Mouse (Mus musculus) cerebellum, adult 18-20 months (tissue): ENCODE results near the gene Ccdc22.

ENCODE experiments used
- DNase-seq, 2 experiments: peaks; one replicate each; pipeline ENCODE4 v3.0.0; 2021

Gene Ccdc22

DNA sequence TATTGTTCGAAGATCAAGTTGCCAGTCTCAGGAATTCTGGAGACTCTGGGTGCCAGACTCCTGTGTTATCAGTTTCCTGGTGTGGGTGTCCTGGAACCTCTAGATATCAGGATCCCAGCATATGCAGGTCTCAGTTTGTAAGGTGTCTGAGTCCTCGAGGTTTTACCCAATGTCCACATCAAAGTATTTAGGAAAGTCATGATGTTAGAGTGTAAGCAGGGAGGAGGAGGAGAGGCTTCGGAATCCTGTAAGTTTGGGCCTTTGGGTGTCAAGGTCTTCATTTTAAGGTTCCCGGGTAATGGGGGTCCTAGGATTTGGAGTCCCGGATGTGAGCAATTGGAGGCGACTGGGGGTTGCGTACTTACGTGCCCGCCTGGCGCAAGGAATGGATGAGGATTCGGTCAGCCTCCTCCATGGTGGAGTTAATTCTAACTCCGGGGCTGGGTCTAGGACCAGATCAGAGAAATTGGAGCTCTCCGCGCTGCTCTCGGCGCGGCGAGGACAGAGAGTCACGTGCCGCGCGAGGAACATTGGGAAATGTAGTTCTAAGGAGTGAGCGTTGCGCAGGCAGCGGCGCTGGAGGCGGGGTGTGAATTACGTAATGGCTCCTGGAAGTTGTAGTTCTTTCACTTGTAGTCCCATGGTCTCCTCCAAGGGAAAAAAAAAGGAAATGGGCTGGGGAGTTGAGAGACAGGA lies at the start of gene Ccdc22:
TSS of gene Ccdc22 (minus strand) at position 639 of the 696 bp plus-strand sequence.
- peak; percentile 83 to 92 for DNase-seq

DNA sequence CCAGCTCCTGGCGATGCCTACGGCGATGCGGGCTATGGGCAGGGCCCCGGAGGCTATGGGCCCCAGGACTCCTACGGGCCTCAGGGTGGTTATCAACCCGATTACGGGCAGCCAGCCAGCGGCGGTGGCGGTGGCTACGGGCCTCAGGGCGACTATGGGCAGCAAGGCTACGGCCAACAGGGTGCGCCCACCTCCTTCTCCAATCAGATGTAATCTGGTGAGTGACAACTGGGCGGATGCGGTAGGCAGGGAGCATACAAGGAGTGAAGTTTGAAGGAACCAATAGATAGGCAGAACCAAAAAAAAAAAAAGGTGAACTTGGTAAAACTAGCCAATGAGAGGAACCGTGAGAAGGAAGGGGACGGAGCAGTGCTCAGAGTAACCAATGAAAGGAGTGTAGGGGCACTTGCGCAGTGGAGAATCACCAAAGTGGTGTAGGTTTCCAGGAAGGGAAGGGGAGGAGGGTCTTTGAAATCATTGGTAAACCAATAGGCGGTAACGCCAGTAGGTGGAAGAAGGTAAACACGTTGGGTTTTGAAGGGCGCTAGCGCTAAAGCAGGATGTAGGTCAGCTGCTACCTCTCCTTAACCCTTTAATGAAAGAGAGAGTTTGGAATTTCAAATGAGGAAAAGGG lies 43.5 kb upstream of the Ccdc22 start:
- DNase-seq = peak; percentile 54 to 63

GRCm38 (mm10) chrX:7645349-7645748 lies 40.0 kb upstream of the Ccdc22 start:
- peak; percentile 77 to 82 for DNase-seq

DNA sequence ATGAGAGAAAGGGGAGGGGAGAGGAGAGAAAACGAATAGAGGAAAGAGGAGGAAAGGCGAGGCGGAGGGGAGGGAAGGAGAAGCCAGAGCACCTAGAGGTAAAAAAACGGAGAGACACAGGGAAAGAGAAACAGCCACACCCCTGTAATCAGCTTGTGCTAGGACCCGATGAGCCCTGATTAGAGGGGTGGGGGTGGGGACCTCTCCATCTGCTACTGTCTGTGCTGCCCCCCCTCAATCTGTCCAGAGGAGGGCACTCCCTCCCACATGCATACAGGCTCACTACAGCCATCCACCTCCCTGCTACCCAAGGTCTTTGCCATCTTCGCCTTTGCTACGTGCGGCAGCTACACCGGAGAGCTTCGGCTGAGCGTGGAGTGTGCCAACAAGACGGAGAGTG lies 35.5 kb upstream of the Ccdc22 start:
- peak; percentile 23 to 34 for DNase-seq

GRCm38 (mm10) chrX:7639536-7640325 lies 34.4 kb upstream of the Ccdc22 start:
- DNase-seq = peak; percentile 38 to 43

DNA sequence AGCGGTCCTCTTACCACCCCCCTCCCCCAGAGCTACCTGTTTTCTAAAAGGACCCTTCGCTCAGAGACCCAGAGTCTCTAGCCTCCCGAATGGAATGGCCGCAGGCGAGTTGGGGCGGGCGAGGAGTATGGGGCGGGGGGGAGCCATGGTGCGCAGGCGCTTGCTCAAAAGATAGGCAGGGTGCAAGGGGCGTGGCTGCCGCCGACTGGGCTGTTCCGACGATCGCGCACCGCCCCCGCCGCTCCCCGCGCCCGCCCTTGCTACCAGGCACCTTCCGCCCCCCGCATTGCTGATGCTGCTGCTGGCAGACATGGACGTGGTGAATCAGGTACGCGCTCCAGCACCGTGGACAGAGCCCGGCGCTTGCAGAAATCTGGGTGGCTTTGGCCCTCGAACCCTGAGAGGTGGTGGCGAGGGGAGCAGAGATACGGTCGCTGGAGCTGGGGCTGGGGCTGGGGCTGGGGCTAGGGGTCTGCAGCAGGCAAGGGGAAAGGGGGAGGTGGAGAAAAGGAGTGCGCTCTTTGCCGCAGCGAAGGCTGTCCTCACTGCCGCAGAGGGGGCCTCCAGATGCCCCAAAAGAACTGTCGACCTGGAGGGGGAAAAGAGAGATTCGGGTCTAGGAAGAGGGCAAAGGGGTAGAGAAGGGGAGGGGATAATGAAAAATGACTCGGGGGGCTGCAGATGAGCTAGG lies 33.2 kb upstream of the Ccdc22 start, which contains the start of gene Syp:
TSS of gene Syp (plus strand) at position 71 of the 691 bp plus-strand sequence.
- DNase-seq = peak; percentile 90 to 94

GRCm38 (mm10) chrX:7635101-7635500 lies 29.8 kb upstream of the Ccdc22 start:
- no peak for DNase-seq

GRCm38 (mm10) chrX:7632560-7632959 lies 27.2 kb upstream of the Ccdc22 start:
- DNase-seq = no peak

DNA sequence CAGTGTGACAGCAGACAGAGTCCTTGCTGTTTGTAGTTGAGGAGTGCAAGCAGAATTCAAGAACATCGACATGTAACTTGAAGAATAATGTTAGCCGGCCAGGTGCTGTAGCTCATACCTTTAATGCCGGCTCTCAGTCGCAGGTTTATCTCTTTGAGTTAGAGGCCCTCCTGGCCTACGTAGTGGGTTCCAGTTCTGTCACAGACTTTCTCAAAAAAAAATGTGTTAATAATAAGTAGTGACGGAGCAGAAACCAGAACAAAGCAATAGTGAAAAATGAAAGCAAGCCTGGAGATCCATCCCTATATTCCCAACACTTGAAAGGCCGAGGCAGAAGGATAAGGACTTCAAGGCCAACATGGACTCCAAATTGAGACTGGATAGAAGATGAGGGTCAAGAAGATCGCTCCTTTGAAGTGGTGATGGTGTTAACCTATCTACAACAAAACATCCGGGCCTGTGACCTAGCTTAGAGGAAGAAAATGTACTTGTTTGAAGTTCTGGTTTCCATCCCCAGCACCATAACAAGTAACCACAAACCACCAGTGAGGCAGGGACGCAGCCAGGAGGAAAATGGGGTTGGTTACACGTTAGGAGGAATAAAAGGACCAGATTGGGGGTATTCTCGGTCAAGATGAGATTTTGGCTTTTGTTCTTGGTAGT lies 12.7 kb upstream of the Ccdc22 start:
- DNase-seq = no peak

GRCm38 (mm10) chrX:7610536-7611258 lies 5.4 kb upstream of the Ccdc22 start:
- DNase-seq = peak; percentile 26 to 42

DNA sequence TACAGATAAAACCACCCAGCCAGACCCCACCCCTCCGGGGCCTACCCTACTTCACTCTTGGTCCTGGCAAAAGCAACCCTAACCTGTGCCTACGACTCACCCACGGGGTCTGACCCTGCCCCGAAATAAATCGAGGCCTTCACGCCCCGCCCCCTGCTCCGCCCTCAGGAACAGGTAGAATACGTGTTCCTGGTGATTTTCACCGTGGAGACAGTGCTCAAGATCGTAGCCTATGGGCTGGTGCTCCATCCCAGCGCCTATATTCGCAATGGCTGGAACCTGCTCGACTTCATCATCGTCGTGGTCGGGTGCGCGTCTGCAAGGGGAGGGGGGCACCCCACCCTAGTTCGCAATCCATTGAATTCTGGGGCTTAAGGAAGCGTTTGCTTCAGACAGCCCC lies 4.7 kb upstream of the Ccdc22 start:
- peak; percentile 36 to 42 for DNase-seq

- no peak for DNase-seq
Observed at GRCm38 (mm10) chrX:7606783-7607182, 1.5 kb upstream of the Ccdc22 start, which contains the start of gene Cacna1f. Gene Cacna1f, plus strand, starts transcription at chrX:7607083.

DNA sequence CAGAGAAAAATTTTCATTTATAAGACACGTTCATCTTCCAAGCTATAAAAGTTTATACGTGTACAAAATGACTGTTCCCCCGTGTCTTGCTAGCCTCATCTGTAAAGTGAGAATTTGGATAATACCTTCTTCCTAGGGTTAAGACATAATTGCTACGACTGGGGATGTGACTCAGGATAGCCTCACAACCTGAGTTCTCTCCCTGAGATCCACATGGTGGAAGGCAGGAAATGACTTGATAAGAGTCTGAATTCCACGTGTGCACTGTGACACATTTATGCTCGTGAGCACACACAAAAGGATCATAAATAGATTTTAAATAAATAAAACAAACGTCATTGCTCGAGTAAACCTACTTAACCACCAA lies 241 bp upstream of the Ccdc22 start:
- DNase-seq = no peak

DNA sequence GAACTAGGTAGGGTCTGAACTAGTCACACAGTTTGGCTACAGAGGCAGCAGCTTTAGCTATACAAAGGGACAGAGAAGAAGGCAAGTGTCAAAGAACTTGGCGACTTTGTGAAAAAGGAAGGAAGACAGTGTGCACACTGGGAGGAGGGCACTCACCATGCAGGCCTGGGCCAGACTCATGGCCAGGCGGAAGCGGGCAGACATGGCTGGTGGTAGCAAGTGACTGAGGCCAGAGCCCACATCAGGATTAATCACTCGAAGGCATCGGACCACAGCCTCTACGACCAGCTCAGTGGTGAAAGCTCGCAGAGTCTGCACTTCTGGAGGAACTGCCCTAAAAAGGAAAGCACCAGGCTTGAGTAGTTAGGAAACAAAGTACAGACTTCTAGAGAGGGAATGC lies 1.3 kb downstream of the Ccdc22 start:
- DNase-seq = no peak

GRCm38 (mm10) chrX:7595371-7595770 lies 9.9 kb downstream of the Ccdc22 start:
- no peak for DNase-seq

DNA sequence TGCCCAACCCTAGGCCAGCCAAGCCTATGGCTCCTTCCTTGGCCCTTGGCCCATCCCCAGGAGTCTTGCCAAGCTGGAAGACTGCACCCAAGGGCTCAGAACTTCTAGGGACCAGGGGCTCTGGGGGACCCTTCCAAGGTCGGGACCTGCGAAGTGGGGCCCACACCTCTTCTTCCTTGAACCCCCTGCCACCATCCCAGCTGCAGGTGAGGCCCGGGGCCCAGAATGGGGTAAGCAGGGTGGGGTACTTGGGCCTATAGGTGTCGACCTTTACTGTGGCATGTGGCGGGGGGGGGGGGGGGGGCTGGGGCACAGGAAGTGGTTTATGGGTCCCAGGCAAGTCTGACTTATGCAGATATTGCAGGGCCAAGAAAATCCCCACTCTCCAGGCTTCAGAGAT lies 19.0 kb downstream of the Ccdc22 start:
- no peak for DNase-seq

- DNase-seq = no peak
Observed at GRCm38 (mm10) chrX:7583881-7584280, 21.4 kb downstream of the Ccdc22 start.

DNA sequence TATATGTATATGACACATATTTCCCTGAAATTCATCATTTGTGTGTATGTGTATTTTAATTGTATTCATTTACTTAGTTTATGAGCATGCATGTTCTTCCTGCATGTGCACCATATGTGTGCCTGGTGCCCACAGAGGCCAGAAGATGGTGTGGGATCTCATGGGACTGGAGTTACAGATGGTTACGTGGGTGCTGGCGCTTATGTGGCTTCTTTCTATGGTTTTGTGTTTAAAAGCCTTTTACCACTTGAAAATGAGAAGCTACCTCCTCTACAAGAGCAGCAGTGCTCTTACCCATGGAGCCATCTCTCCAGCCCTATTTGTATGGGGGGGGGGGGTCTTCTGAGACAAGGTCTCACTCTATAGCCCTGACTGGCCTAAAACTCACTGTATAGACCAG lies 24.2 kb downstream of the Ccdc22 start:
- no peak for DNase-seq

DNA sequence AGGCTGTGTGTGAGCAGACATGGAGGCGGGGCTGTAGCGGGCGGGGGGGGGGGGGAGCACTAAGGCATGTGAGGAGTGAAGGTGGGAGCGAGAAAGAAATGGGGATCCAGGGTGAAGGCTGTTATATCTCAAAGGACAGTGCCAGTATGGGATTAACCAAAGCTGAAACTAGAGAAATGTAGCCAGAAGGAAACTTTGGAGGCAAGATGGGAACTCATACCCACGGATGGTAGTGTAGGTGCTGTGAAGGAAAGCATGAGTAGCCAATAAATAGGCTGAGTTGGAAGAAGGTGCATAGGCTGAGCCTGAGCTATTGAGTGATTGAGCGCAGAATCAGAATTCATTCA lies 30.5 kb downstream of the Ccdc22 start:
- DNase-seq = no peak

GRCm38 (mm10) chrX:7574087-7574884 lies 31.0 kb downstream of the Ccdc22 start, which contains the start of gene Ppp1r3f:
Gene Ppp1r3f, minus strand, starts transcription at chrX:7574283.
- DNase-seq = peak; percentile 91 to 98
